Mouse (Mus musculus): ENCODE measurements around the gene Gm49383. TPM values are rescaled to one million over a fixed set of nuclear protein-coding genes. Genes with fewer than 3 reads are reported as not detected.
A peak's percentile ranks its signal among the peaks of the same experiment; 100 is the strongest.

Gm49383 gene
- polyA plus RNA-seq, 1 experiment, result 3.7 TPM

GRCm38 (mm10) chr12:69207396-69207795, 10.5 kb upstream of the Gm49383 start:
- Histone ChIP-seq H3K4me3 (ENCODE audit: insufficient read depth, low read length) (no peak overlapping the region), H3K27ac (ENCODE audit: insufficient read depth, low read length) (no peak overlapping the region), H3K4me1 (ENCODE audit: control insufficient read depth, insufficient read depth, low read length) (no peaks in the 10 kb centered on the region)
- no peak for TF ChIP-seq CTCF (IDR thresholded peaks at IDR 0.05; ENCODE audit: borderline replicate concordance, insufficient read depth, low read length)
- no peak for TF ChIP-seq POLR2A (IDR thresholded peaks at IDR 0.05; ENCODE audit: low read depth, low read length)

GRCm38 (mm10) chr12:69204052-69204833, 7.3 kb upstream of the Gm49383 start, which contains the start of gene Gm49384:
TSS of gene Gm49384 (minus strand) at chr12:69204267.
- peaks cover under 1% of the 10 kb centered on the region; the same call in 1 of the 2 replicates for H3K4me1 ChIP-seq (ENCODE audit: control insufficient read depth, insufficient read depth, low read length)
- no peak for TF ChIP-seq CTCF (IDR thresholded peaks at IDR 0.05; ENCODE audit: borderline replicate concordance, insufficient read depth, low read length)
- TF ChIP-seq POLR2A (IDR thresholded peaks at IDR 0.05; ENCODE audit: low read depth, low read length), result no peak

GRCm38 (mm10) chr12:69198985-69199384, 2.1 kb upstream of the Gm49383 start:
- H3K4me3 ChIP-seq (ENCODE audit: insufficient read depth, low read length), result 0 out of 2 replicates have a peak overlapping the region, but pooled peaks have one; percentile 9
- H3K27ac ChIP-seq (ENCODE audit: insufficient read depth, low read length), result no peak overlapping the region
- peaks cover 5% of the 10 kb centered on the region for H3K4me1 ChIP-seq (ENCODE audit: control insufficient read depth, insufficient read depth, low read length)
- TF ChIP-seq CTCF (IDR thresholded peaks at IDR 0.05; ENCODE audit: borderline replicate concordance, insufficient read depth, low read length) (no peak), POLR2A (IDR thresholded peaks at IDR 0.05; ENCODE audit: low read depth, low read length) (no peak)

More at GRCm38 (mm10) chr12:69204052-69204833, 7.3 kb upstream of the Gm49383 start, which contains the start of gene Gm49384:
- Histone ChIP-seq H3K4me3 (ENCODE audit: insufficient read depth, low read length) (no peak within 1 kb of the TSS), H3K27ac (ENCODE audit: insufficient read depth, low read length) (no peak within 1 kb of the TSS)

GRCm38 (mm10) chr12:69198164-69198535, 1.2 kb upstream of the Gm49383 start, which contains the start of gene Dnaaf2:
TSS of gene Dnaaf2 (minus strand) at chr12:69198429.
- peak within 1 kb of the TSS; percentile 77 for H3K27ac ChIP-seq (ENCODE audit: insufficient read depth, low read length)
- peak within 1 kb of the TSS; percentile 59 for H3K4me3 ChIP-seq (ENCODE audit: insufficient read depth, low read length)
- TF ChIP-seq POLR2A (IDR thresholded peaks at IDR 0.05; ENCODE audit: low read depth, low read length) (no peak; the same call in 1 of the 2 replicates), CTCF (IDR thresholded peaks at IDR 0.05; ENCODE audit: borderline replicate concordance, insufficient read depth, low read length) (no peak)
- peaks cover 5% of the 10 kb centered on the region for H3K4me1 ChIP-seq (ENCODE audit: control insufficient read depth, insufficient read depth, low read length)

GRCm38 (mm10) chr12:69197378-69198163, 667 bp upstream of the Gm49383 start:
- peak overlapping the region; percentile 77 for H3K27ac ChIP-seq (ENCODE audit: insufficient read depth, low read length)
- H3K4me3 ChIP-seq (ENCODE audit: insufficient read depth, low read length), result peak overlapping the region; percentile 59
- H3K4me1 ChIP-seq (ENCODE audit: control insufficient read depth, insufficient read depth, low read length), result peaks cover 5% of the 10 kb centered on the region
- TF ChIP-seq CTCF (IDR thresholded peaks at IDR 0.05; ENCODE audit: borderline replicate concordance, insufficient read depth, low read length) (no peak), POLR2A (IDR thresholded peaks at IDR 0.05; ENCODE audit: low read depth, low read length) (no peak)

GRCm38 (mm10) chr12:69192637-69193036, 4.3 kb downstream of the Gm49383 start:
- Histone ChIP-seq H3K4me3 (ENCODE audit: insufficient read depth, low read length) (no peak overlapping the region), H3K4me1 (ENCODE audit: control insufficient read depth, insufficient read depth, low read length) (no peaks in the 10 kb centered on the region), H3K27ac (ENCODE audit: insufficient read depth, low read length) (no peak overlapping the region)
- TF ChIP-seq CTCF (IDR thresholded peaks at IDR 0.05; ENCODE audit: borderline replicate concordance, insufficient read depth, low read length), result no peak
- TF ChIP-seq POLR2A (IDR thresholded peaks at IDR 0.05; ENCODE audit: low read depth, low read length), result no peak

GRCm38 (mm10) chr12:69191396-69191795, 5.5 kb downstream of the Gm49383 start:
- no peak overlapping the region for H3K4me3 ChIP-seq (ENCODE audit: insufficient read depth, low read length)
- no peak overlapping the region for H3K27ac ChIP-seq (ENCODE audit: insufficient read depth, low read length)
- peaks cover 3% of the 10 kb centered on the region; the same call in 1 of the 2 replicates for H3K4me1 ChIP-seq (ENCODE audit: control insufficient read depth, insufficient read depth, low read length)
- no peak for TF ChIP-seq CTCF (IDR thresholded peaks at IDR 0.05; ENCODE audit: borderline replicate concordance, insufficient read depth, low read length)
- TF ChIP-seq POLR2A (IDR thresholded peaks at IDR 0.05; ENCODE audit: low read depth, low read length), result no peak

GRCm38 (mm10) chr12:69190522-69190921, 6.4 kb downstream of the Gm49383 start:
- Histone ChIP-seq H3K4me1 (ENCODE audit: control insufficient read depth, insufficient read depth, low read length) (peaks cover 3% of the 10 kb centered on the region; the same call in 1 of the 2 replicates), H3K4me3 (ENCODE audit: insufficient read depth, low read length) (no peak overlapping the region), H3K27ac (ENCODE audit: insufficient read depth, low read length) (no peak overlapping the region)
- no peak for TF ChIP-seq CTCF (IDR thresholded peaks at IDR 0.05; ENCODE audit: borderline replicate concordance, insufficient read depth, low read length)

- TF ChIP-seq CTCF (IDR thresholded peaks at IDR 0.05; ENCODE audit: borderline replicate concordance, insufficient read depth, low read length) (no peak), POLR2A (IDR thresholded peaks at IDR 0.05; ENCODE audit: low read depth, low read length) (no peak)
- Histone ChIP-seq H3K27ac (ENCODE audit: insufficient read depth, low read length) (no peak overlapping the region), H3K4me3 (ENCODE audit: insufficient read depth, low read length) (no peak overlapping the region), H3K4me1 (ENCODE audit: control insufficient read depth, insufficient read depth, low read length) (peaks cover 6% of the 10 kb centered on the region)
These were observed 6.8 kb downstream of the Gm49383 start for GRCm38 (mm10) chr12:69190074-69190473.
